Mouse (Mus musculus) midbrain, embryonic 16.5 days (tissue): Measurements from ENCODE around the gene Dedd2. TPM values are rescaled to one million over a fixed set of nuclear protein-coding genes. Genes with fewer than 3 reads are reported as not detected.
A peak's percentile ranks its signal among the peaks of the same experiment; 100 is the strongest.

Experiments used
- ATAC-seq: fragments of 200-750 bp; cut with Nextera tagmentation; 2 replicates; pipeline ENCODE4 v1.8.0; 2017; ENCODE audit warnings: moderate TSS enrichment
- H3K27ac ChIP-seq: fragments of 300-500 bp; sonication (generic); 2 replicates; pipeline ENCODE4 v1.5.1; 2014; ENCODE audit warnings: mild to moderate bottlenecking, low read length, mixed read lengths
- H3K27me3 ChIP-seq: fragments of 300-500 bp; sonication (generic); 2 replicates; pipeline ENCODE4 v1.6.1; 2014; ENCODE audit warnings: low read depth, low read length, mixed read lengths; ENCODE audit not compliant: control insufficient read depth, insufficient read depth
- H3K36me3 ChIP-seq: fragments of 300-500 bp; sonication (generic); 2 replicates; pipeline ENCODE4 v1.6.1; 2014; ENCODE audit warnings: mild to moderate bottlenecking, low read length, moderate library complexity, mixed read lengths; ENCODE audit not compliant: control insufficient read depth, insufficient read depth
- H3K4me1 ChIP-seq: fragments of 300-500 bp; sonication (generic); 2 replicates; pipeline ENCODE4 v1.6.1; 2014; ENCODE audit warnings: mild to moderate bottlenecking, low read length, mixed read lengths; ENCODE audit not compliant: control insufficient read depth, insufficient read depth
- H3K4me2 ChIP-seq: fragments of 300-500 bp; sonication (generic); 2 replicates; pipeline ENCODE4 v1.6.1; 2014; ENCODE audit warnings: mild to moderate bottlenecking, low read length, mixed read lengths
- H3K4me3 ChIP-seq: fragments of 300-500 bp; sonication (generic); 2 replicates; pipeline ENCODE4 v1.5.1; 2014; ENCODE audit warnings: low read depth, mild to moderate bottlenecking, low read length, moderate library complexity, mixed read lengths
- H3K9ac ChIP-seq: fragments of 300-500 bp; sonication (generic); 2 replicates; pipeline ENCODE4 v1.6.1; 2014; ENCODE audit warnings: low read depth, low read length, mixed read lengths
- H3K9me3 ChIP-seq: fragments of 300-500 bp; sonication (generic); replicated peaks from 2 replicates; pipeline ENCODE4 v1.6.1; 2014; ENCODE audit warnings: mild to moderate bottlenecking, low read length, mixed read lengths; ENCODE audit not compliant: control insufficient read depth, poor library complexity, severe bottlenecking
- WGBS: fragments of 180-500 bp; shearing (Covaris S2); extraction: QIAGEN DNeasy Blood & Tissue Kit; methylation state at CpG from one replicate; pipeline ENCODE4 v1.1.7; 2014; 5-methylcytosine and 5-hydroxymethylcytosine counted together
- polyA plus RNA-seq: library from polyadenylated mRNA; unstranded; fragments of >200 nt; fragmentation: Nextera tagmentation; extraction: Ambion mirVana; gene quantifications from 2 replicates; pipeline ENCODE4 v1.2.1, GENCODE M21; 2015

Gene Dedd2
- polyA plus RNA-seq, 1 experiment from 2014 or later = 14.6 TPM

- Histone ChIP-seq H3K27ac (peak overlapping the region; percentile 100), H3K36me3 (no peaks in the 10 kb centered on the region), H3K4me2 (peak overlapping the region; percentile 92), H3K27me3 (no peaks in the 10 kb centered on the region; the same call in 1 of the 2 replicates), H3K4me1 (peaks cover 44% of the 10 kb centered on the region), H3K9me3 (no peaks in the 10 kb centered on the region), H3K4me3 (peak overlapping the region; percentile 68), H3K9ac (peak overlapping the region; percentile 92)
- WGBS = under 1% methylated on average over 55 of the region's 56 CpGs
- ATAC-seq = peak; percentile 79
Measured at GRCm38 (mm10) chr7:25178787-25179605, 41.4 kb downstream of the Dedd2 start.

- H3K4me3 ChIP-seq = peak overlapping the region; percentile 68
- H3K27me3 ChIP-seq = no peaks in the 10 kb centered on the region; the same call in 1 of the 2 replicates
- peak overlapping the region; percentile 92 for H3K9ac ChIP-seq
- peaks cover 49% of the 10 kb centered on the region for H3K4me1 ChIP-seq
- no peak for ATAC-seq
- H3K4me2 ChIP-seq = peak overlapping the region; percentile 92
- no peaks in the 10 kb centered on the region for H3K36me3 ChIP-seq
- H3K27ac ChIP-seq = peak overlapping the region; percentile 100
- WGBS = under 1% methylated on average over 17 of the region's 17 CpGs
- no peaks in the 10 kb centered on the region for H3K9me3 ChIP-seq
Measured at GRCm38 (mm10) chr7:25178317-25178716, 42.1 kb downstream of the Dedd2 start.

DNA sequence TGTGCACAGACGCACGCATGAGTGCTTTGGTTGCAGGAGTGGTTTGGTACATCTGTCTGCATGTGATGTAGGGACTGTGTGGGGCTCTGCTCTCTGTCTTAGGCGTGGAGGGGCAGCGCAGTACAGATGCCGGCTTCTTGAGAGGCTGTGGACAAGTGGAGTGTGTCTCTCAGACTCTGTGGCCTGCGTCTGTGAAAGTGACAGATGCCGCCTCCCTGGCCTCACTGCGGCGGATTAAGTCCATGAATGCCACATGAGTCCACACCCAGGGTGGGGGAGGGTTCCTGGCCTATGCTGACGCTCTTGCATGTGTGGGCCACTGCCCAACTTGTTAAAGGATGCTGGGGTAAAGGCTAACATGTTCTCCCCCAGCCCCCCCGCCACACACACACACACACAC, 46.1 kb downstream of the Dedd2 start:
- WGBS = 11% methylated on average over 10 of the region's 11 CpGs
- H3K4me3 ChIP-seq = no peak overlapping the region
- H3K4me1 ChIP-seq = peaks cover 35% of the 10 kb centered on the region

DNA sequence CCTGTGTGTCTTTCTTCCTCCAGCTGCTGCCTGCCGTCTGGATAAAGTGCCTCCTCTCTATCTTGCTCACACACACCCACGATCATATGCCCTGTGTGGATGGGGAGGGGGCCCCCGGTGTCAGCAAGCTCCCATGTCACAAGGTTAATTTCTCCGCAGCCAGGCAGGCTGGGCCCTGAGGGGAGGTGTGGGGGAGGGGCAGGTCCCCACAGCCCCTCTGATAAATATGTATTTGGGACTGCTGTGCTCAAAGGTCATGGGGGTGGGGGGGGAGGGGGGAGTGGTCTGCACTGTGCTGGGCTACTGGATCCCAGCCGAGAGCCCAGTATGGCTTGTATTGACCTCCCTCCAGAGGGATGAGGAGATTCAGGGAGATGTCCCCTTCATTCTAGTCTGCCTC, 47.7 kb downstream of the Dedd2 start:
- Histone ChIP-seq H3K27me3 (no peaks in the 10 kb centered on the region), H3K36me3 (no peaks in the 10 kb centered on the region), H3K4me2 (peak overlapping the region; percentile 33), H3K9ac (peak overlapping the region; percentile 37; the same call in 1 of the 2 replicates), H3K27ac (peak overlapping the region; percentile 31), H3K4me1 (peaks cover 33% of the 10 kb centered on the region), H3K4me3 (no peak overlapping the region), H3K9me3 (no peaks in the 10 kb centered on the region)
- no peak for ATAC-seq
- 8% methylated on average over 5 of the region's 5 CpGs for WGBS

More for the DNA sequence above, 46.1 kb downstream of the Dedd2 start:
- Histone ChIP-seq H3K27ac (no peak overlapping the region), H3K9me3 (no peaks in the 10 kb centered on the region), H3K4me2 (peak overlapping the region; percentile 33; the same call in 1 of the 2 replicates), H3K36me3 (no peaks in the 10 kb centered on the region), H3K9ac (no peak overlapping the region), H3K27me3 (no peaks in the 10 kb centered on the region)
- ATAC-seq = 0 out of 2 replicates have a peak, but pooled peaks have one; percentile 16

- no peak overlapping the region for H3K27ac ChIP-seq
- peaks cover 19% of the 10 kb centered on the region for H3K4me1 ChIP-seq
- H3K4me2 ChIP-seq = no peak overlapping the region
- 24% methylated on average over 3 of the region's 3 CpGs for WGBS
- H3K4me3 ChIP-seq = no peak overlapping the region
- no peak overlapping the region for H3K9ac ChIP-seq
- H3K27me3 ChIP-seq = no peaks in the 10 kb centered on the region
- H3K9me3 ChIP-seq = no peaks in the 10 kb centered on the region
- ATAC-seq = no peak
- no peaks in the 10 kb centered on the region for H3K36me3 ChIP-seq
Measured at GRCm38 (mm10) chr7:25170583-25170982, 49.8 kb downstream of the Dedd2 start.

DNA sequence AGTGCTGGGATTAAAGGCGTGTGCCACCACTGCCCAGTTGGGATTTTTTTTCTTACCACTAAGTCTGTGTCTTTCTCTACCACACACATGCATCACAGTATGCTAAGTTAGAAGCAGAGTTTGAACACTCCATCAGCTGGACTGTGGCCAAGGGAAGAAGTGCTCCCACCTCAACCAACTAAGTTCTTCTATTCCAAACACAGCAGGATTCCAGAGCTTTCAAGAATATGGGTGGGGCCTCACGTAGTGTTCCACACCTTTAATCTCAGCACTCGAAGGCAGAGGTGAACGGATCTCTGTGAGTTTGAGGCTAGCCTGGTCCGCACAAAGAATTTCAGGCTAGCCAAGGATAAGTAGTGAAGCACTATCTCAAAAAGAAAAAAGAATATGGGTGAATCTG, 54.3 kb downstream of the Dedd2 start:
- H3K27me3 ChIP-seq = no peaks in the 10 kb centered on the region
- H3K4me1 ChIP-seq = peaks cover 10% of the 10 kb centered on the region; the same call in 1 of the 2 replicates
- WGBS = 83% methylated on average over 5 of the region's 5 CpGs
- no peak overlapping the region for H3K4me3 ChIP-seq
- no peak for ATAC-seq
- no peak overlapping the region for H3K9ac ChIP-seq
- H3K36me3 ChIP-seq = no peaks in the 10 kb centered on the region
- no peaks in the 10 kb centered on the region for H3K9me3 ChIP-seq
- H3K4me2 ChIP-seq = no peak overlapping the region
- no peak overlapping the region for H3K27ac ChIP-seq

GRCm38 (mm10) chr7:25156158-25156648, 64.2 kb downstream of the Dedd2 start:
- no peak overlapping the region for H3K4me3 ChIP-seq
- H3K4me1 ChIP-seq = peaks cover 44% of the 10 kb centered on the region
- H3K9me3 ChIP-seq = no peaks in the 10 kb centered on the region
- 35% methylated on average over 14 of the region's 14 CpGs for WGBS
- peak overlapping the region; percentile 18; the same call in 1 of the 2 replicates for H3K9ac ChIP-seq
- ATAC-seq = 0 out of 2 replicates have a peak, but pooled peaks have one; percentile 0
- no peaks in the 10 kb centered on the region for H3K27me3 ChIP-seq
- no peaks in the 10 kb centered on the region for H3K36me3 ChIP-seq
- H3K27ac ChIP-seq = no peak overlapping the region; the same call in 1 of the 2 replicates
- no peak overlapping the region for H3K4me2 ChIP-seq

- Histone ChIP-seq H3K4me1 (peaks cover 50% of the 10 kb centered on the region), H3K27ac (peak overlapping the region; percentile 89; the same call in 1 of the 2 replicates), H3K36me3 (no peaks in the 10 kb centered on the region), H3K4me3 (no peak overlapping the region), H3K9me3 (no peaks in the 10 kb centered on the region), H3K27me3 (no peaks in the 10 kb centered on the region), H3K4me2 (no peak overlapping the region), H3K9ac (peak overlapping the region; percentile 40; the same call in 1 of the 2 replicates)
- 0 out of 2 replicates have a peak, but pooled peaks have one; percentile 3 for ATAC-seq
- 14% methylated on average over 17 of the region's 17 CpGs for WGBS
Measured at GRCm38 (mm10) chr7:25155469-25156157, 64.8 kb downstream of the Dedd2 start.
